Mouse (Mus musculus) stomach, embryonic 16.5 days (tissue): ENCODE results near the gene Wnt2b. TPM values are rescaled to one million over a fixed set of nuclear protein-coding genes. Genes with fewer than 3 reads are reported as not detected.
A peak's percentile ranks its signal among the peaks of the same experiment; 100 is the strongest.

Source experiments
- ATAC-seq: fragments of 200-750 bp; cut with Nextera tagmentation; 2 replicates; pipeline ENCODE4 v1.8.0; 2017; ENCODE audit warnings: moderate number of reproducible peaks, moderate TSS enrichment; ENCODE audit not compliant: insufficient read depth, low FRiP score
- H3K27ac ChIP-seq: fragments of 300-500 bp; sonication (generic); 2 replicates; pipeline ENCODE4 v1.5.1; 2014; ENCODE audit warnings: low read length
- H3K27me3 ChIP-seq: fragments of 300-500 bp; sonication (generic); 2 replicates; pipeline ENCODE4 v1.6.1; 2014; ENCODE audit warnings: low read length, control low read depth, mixed read lengths; ENCODE audit not compliant: control insufficient read depth, insufficient read depth
- H3K36me3 ChIP-seq: fragments of 300-500 bp; sonication (generic); 2 replicates; pipeline ENCODE4 v1.6.1; 2014; ENCODE audit warnings: low read length; ENCODE audit not compliant: control insufficient read depth, insufficient read depth
- H3K4me1 ChIP-seq: fragments of 300-500 bp; sonication (generic); 2 replicates; pipeline ENCODE4 v1.6.1; 2014; ENCODE audit warnings: low read length, control low read depth, mixed read lengths; ENCODE audit not compliant: control insufficient read depth, insufficient read depth
- H3K4me2 ChIP-seq: fragments of 300-500 bp; sonication (generic); 2 replicates; pipeline ENCODE4 v1.6.1; 2014; ENCODE audit warnings: low read depth, low read length, mixed read lengths
- H3K4me3 ChIP-seq: fragments of 300-500 bp; sonication (generic); replicated peaks from 2 replicates; pipeline ENCODE4 v1.5.1; 2014; ENCODE audit warnings: mild to moderate bottlenecking, low read length
- H3K9ac ChIP-seq: fragments of 300-500 bp; sonication (generic); 2 replicates; pipeline ENCODE4 v1.6.1; 2014; ENCODE audit warnings: low read length
- H3K9me3 ChIP-seq: fragments of 300-500 bp; sonication (generic); replicated peaks from 2 replicates; pipeline ENCODE4 v1.6.1; 2016; ENCODE audit warnings: low read length, control low read depth; ENCODE audit not compliant: control insufficient read depth
- WGBS: fragments of 180-500 bp; shearing (Covaris S2); extraction: QIAGEN DNeasy Blood & Tissue Kit; methylation state at CpG from one replicate; pipeline ENCODE4 v1.1.7; 2014; 5-methylcytosine and 5-hydroxymethylcytosine counted together
- polyA plus RNA-seq: library from polyadenylated mRNA; unstranded; fragments of >200 nt; fragmentation: Nextera tagmentation; extraction: Ambion mirVana; gene quantifications from 2 replicates; pipeline ENCODE4 v1.2.1, GENCODE M21; 2015

Wnt2b gene
- polyA plus RNA-seq, 1 experiment from 2014 or later, result 3.1 TPM

DNA sequence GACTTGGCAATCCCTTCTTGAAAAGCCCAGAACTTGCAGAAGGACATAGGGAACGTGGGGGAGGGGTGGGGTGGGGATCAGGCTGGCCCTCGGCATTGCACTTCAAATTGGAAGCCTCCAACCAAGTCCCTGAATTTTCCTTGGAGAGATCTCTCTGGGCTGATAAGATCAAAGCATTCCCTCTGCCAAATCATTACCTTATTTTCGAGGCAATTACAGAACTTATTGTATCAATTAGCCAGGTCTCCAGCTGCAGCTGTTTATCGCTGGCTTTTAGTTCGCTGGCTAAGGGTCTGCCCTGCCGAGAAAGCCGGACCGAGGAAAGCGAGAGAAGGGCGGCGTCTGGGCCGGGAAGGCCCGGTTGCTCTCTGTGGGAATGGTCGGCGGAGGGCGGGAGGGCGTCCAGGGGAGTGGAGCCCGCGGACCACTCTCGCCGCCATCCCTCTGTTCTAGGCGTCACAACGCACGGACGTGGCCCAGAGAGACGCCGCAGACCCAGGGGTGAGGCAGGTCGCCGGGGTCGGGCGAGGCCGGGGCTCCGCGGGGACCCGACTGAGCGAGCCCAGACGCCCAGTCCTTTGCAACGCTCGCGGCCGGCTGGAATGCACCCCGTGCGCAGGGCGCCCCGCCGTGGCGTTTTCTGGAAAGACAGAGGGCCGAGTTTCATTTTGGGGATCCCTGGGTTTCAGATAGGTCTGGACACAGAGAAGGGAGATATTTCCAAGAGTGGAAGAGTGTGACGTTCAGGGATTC lies 6.0 kb upstream of the Wnt2b start:
- Histone ChIP-seq H3K9ac (peak overlapping the region; percentile 85), H3K36me3 (no peaks in the 10 kb centered on the region), H3K4me1 (peaks cover 10% of the 10 kb centered on the region), H3K27me3 (peaks cover 5% of the 10 kb centered on the region; the same call in 1 of the 2 replicates), H3K4me2 (peak overlapping the region; percentile 86), H3K27ac (peak overlapping the region; percentile 84), H3K4me3 (peak overlapping the region; percentile 64), H3K9me3 (no peaks in the 10 kb centered on the region)
- peak; percentile 71; the same call in 1 of the 2 replicates for ATAC-seq
- 1% methylated on average over 49 of the region's 49 CpGs for WGBS

DNA sequence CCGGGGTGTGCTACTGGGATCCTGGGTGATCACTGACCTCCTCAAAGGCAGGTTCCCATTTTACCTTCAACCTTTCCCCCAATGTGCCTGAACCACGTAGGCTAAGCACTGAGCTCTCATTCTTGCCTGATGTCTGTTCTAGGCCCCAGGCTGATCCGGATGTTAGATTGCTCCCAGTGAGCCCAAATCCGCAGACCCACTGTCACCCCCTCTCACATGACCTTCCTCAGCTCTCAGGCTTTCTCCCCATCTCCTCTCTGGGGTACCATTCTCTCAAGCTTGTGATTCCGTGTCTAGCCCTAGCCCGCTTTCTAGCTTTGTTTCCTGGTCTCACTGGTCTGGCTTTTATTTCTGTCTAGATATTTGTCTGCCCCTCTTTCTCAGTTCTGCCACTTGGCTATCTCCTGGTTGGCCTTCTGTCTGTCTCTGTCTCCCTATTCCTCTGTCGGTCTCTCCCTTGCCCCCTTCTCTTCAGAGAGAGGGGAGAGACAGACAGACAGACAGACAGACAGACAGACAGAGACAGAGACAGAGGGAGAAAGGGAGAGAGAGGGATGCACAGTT lies 4.4 kb upstream of the Wnt2b start:
- Histone ChIP-seq H3K27ac (no peak overlapping the region; the same call in 1 of the 2 replicates), H3K9me3 (no peaks in the 10 kb centered on the region), H3K36me3 (no peaks in the 10 kb centered on the region), H3K9ac (no peak overlapping the region), H3K4me1 (peaks cover 20% of the 10 kb centered on the region), H3K4me3 (no peak overlapping the region), H3K27me3 (peaks cover 20% of the 10 kb centered on the region), H3K4me2 (no peak overlapping the region)
- WGBS, result 77% methylated on average over 7 of the region's 7 CpGs
- no peak for ATAC-seq

DNA sequence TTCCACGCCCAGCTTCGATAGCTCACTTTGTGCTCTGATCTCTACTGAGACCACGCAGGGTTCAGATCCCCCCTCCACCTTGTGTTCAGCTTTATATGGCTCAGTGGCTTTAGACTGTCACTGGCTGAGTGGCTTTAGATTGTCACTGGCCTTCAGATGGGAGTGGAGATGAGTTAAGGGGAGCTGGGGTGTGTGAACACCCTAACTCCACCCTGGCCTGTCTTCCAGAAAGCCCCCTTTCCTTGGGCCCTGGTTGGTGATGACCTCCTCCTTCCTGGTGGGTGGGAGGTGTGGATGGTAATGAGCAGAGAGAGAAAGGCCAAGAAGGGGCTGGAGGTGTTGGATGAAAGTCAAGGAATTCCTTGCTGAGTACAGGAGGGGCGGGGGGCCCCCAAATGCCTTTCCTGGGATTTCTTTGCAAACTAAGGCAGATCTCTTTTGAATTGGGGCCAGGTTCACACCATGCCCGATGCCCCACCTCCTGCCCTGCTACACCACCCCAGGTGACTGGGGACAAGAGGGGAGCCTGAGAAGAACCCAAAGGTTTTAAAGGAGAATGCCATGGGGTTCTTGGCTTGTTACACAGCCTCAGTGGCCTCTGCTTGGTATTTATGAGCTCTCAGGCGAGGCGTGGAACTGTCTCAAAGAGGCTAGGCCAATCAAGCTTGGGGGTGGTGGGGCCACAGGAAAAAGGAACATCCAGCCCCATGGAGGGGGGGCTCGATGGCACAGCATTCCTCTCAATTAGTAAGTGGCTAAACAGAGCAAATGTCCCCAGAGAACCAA lies 3.5 kb upstream of the Wnt2b start:
- H3K4me2 ChIP-seq, result no peak overlapping the region
- 72% methylated on average over 8 of the region's 8 CpGs for WGBS
- no peak overlapping the region for H3K9ac ChIP-seq
- no peaks in the 10 kb centered on the region for H3K9me3 ChIP-seq
- ATAC-seq, result no peak
- H3K4me1 ChIP-seq, result peaks cover 20% of the 10 kb centered on the region
- peaks cover 29% of the 10 kb centered on the region for H3K27me3 ChIP-seq
- H3K4me3 ChIP-seq, result no peak overlapping the region
- H3K36me3 ChIP-seq, result no peaks in the 10 kb centered on the region
- H3K27ac ChIP-seq, result no peak overlapping the region

DNA sequence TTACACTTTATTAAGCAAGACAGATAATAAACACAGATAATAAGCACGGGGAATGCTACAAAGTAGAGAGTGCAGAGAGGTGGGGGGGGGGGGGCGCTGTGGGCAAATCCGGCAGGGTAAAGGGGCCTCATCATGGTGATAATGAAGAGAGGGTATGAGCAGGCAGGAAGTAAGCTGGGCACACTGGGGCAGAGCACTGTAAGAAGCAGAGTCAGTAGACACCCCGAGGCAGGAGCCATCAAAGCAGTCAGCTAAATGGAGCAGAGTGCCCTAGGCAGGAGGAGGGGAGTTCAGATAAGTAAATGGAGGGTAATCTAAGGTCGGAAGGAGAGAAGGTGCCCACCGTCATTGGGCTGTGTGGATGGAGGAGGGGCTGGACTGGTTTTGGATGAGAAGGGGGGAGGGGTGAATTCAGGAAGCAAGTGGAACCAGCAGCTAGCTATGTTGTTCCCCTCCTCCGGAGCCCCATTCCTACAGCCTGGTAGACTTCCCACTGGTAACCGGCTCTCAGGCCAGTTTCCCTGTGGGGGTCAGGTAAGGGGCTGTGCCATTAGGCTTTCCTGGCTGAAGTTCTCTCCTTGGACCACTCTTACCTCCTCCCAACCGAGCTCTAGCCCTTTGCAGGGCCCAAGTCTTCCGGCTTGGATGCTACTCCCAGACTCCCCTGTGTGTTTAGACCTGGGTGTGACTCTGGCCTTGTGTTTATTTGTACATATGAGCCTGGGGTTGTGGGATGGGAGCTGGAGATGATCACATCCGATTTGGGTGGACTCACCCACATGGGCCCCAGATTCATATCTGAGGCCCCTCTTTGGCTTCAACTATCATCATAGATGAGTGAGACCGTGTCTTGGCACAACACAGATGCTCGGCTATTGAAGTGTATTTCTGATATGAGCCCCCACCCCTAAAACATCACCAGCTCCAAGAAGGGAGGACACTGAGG lies 1.9 kb upstream of the Wnt2b start:
- Histone ChIP-seq H3K36me3 (no peaks in the 10 kb centered on the region), H3K9ac (no peak overlapping the region), H3K4me3 (no peak overlapping the region), H3K4me1 (peaks cover 20% of the 10 kb centered on the region), H3K9me3 (no peaks in the 10 kb centered on the region), H3K4me2 (no peak overlapping the region), H3K27ac (no peak overlapping the region), H3K27me3 (peaks cover 39% of the 10 kb centered on the region)
- ATAC-seq, result no peak
- WGBS, result 27% methylated on average over 12 of the region's 13 CpGs

DNA sequence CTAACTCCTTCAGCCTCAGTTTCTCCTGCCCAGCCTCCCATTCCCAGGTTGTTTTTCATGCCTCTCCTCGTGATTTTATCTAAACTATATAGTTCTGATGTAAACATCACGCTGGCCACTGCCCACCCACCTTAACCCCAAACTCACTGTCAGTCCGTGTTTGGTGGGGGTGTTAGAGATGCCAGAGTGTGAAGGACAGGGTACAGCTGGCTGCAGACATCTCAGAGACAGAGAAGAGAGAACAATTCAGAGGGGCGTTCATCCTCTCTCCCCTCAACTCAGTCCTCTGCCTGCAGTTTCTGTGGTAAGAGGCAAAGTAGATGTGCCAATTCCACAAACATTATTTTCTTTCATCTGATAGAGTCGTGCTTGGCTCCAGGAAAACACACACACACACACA lies 1.1 kb upstream of the Wnt2b start:
- 8% methylated on average over 5 of the region's 5 CpGs for WGBS
- no peaks in the 10 kb centered on the region for H3K36me3 ChIP-seq
- no peak overlapping the region for H3K9ac ChIP-seq
- no peak for ATAC-seq
- H3K27ac ChIP-seq, result 0 out of 2 replicates have a peak overlapping the region, but pooled peaks have one; percentile 24
- H3K27me3 ChIP-seq, result peaks cover 41% of the 10 kb centered on the region
- H3K4me1 ChIP-seq, result peaks cover 20% of the 10 kb centered on the region
- H3K4me3 ChIP-seq, result peak overlapping the region; percentile 57; the same call in 1 of the 2 replicates
- no peaks in the 10 kb centered on the region for H3K9me3 ChIP-seq
- peak overlapping the region; percentile 87; the same call in 1 of the 2 replicates for H3K4me2 ChIP-seq

DNA sequence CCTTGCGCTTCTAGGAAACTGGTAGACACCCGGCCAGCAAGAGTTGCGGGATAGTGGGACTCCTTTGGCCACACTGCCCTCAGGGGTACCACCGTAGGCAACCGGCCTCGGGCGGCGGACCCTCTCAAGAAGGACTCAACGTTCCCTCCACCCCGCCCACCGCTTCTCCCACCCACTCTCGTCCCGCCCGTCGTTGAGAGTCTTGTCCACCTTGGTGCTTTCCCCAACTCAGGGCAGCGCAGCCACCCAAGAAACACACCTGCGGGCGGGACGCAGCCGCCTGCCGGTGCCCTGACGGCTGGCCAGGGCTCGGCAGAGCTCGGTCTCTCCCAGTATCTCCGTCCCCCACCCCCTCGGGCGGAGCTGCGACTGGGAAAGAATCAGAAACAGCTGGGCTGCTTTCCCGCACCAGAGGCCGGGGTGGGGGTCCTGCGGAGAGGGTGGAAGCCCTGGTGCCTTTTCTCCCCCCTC lies 455 bp upstream of the Wnt2b start:
- H3K36me3 ChIP-seq, result no peaks in the 10 kb centered on the region
- peak overlapping the region; percentile 57 for H3K4me3 ChIP-seq
- H3K27me3 ChIP-seq, result peaks cover 41% of the 10 kb centered on the region
- H3K27ac ChIP-seq, result no peak overlapping the region
- under 1% methylated on average over 31 of the region's 31 CpGs for WGBS
- no peaks in the 10 kb centered on the region for H3K9me3 ChIP-seq
- H3K4me1 ChIP-seq, result peaks cover 18% of the 10 kb centered on the region
- peak overlapping the region; percentile 70 for H3K9ac ChIP-seq
- peak; percentile 49; the same call in 1 of the 2 replicates for ATAC-seq
- H3K4me2 ChIP-seq, result peak overlapping the region; percentile 87

DNA sequence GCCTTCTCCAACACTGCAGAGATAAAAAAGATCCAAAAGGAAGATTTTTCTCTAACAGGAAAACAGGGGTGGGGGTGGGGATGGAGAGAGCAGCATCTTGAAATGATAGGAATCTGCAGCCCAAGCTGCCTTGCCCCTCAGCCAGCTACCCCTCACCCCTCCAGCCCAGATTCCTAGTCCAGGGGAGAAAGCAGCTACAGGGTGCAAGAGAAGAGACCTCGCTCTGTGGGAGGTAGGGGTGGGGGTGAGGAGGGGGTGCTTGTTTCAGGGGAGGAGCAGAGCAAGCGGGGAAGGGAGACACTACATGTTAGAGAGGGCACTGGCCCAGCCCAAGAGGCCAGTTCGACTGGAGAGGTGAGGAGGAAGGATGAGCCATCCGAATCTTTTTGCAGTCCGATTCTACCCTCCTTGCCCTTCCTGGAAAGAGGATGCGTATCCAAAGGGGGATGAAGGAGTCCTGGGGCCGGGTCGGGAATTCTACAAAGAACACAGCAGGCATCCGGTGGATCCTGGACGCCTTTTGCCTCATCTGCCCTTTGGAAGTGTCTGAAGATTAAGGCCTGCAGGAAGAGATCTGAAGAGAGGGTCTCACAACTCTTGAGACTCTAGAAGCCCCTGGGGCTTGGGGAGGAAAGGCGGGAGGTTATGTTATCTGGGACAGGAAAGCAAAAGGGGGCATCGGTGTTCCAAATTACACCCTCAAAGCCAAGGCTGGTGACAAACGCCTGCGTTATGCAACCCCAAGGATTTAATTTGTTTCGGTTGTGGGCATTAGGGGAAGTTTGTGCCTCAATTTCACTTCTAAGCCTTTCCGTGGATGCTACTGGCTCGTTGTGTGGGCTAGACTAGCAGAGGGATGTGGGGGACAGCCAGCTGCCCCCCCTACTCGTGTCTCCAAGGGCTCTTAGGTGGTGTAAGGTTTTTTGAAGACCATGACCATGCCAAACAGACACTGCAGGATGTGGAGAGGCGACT lies 1.4 kb downstream of the Wnt2b start:
- Histone ChIP-seq H3K4me3 (peak overlapping the region; percentile 57), H3K36me3 (no peaks in the 10 kb centered on the region), H3K4me1 (peaks cover 12% of the 10 kb centered on the region), H3K9me3 (no peaks in the 10 kb centered on the region), H3K4me2 (peak overlapping the region; percentile 87), H3K27ac (no peak overlapping the region), H3K9ac (peak overlapping the region; percentile 70), H3K27me3 (peaks cover 41% of the 10 kb centered on the region)
- 23% methylated on average over 19 of the region's 19 CpGs for WGBS
- no peak for ATAC-seq
